Mouse (Mus musculus): Measurements from ENCODE around the gene Insl6. TPM values are rescaled to one million over a fixed set of nuclear protein-coding genes. Genes with fewer than 3 reads are reported as not detected.
A peak's percentile ranks its signal among the peaks of the same experiment; 100 is the strongest.

The Insl6 gene
- polyA plus RNA-seq, 1 experiment from 2014 or later: 0.76 TPM

- Histone ChIP-seq H3K9ac (peak overlapping the region; percentile 50), H3K4me3 (replicated peaks) (peak overlapping the region; percentile 57), H3K4me1 (replicated peaks) (peaks cover 16% of the 10 kb centered on the region), H3K27ac (replicated peaks) (peak overlapping the region; percentile 60; the same call in 1 of the 2 replicates), H3K9me3 (replicated peaks) (no peaks in the 10 kb centered on the region), H3K4me2 (peak overlapping the region; percentile 85), H3K36me3 (replicated peaks) (peaks cover 6% of the 10 kb centered on the region; the same call in 1 of the 2 replicates), H3K27me3 (no peaks in the 10 kb centered on the region)
- ATAC-seq (ENCODE audit: insufficient read depth): peak; percentile 70
- 3% methylated on average over 20 of the region's 20 CpGs for WGBS (ENCODE audit: insufficient replicate concordance)
Observed at GRCm38 (mm10) chr19:29354895-29355877, 30.0 kb upstream of the Insl6 start.

- Histone ChIP-seq H3K9me3 (replicated peaks) (no peaks in the 10 kb centered on the region), H3K4me3 (replicated peaks) (no peak overlapping the region), H3K27ac (replicated peaks) (no peak overlapping the region), H3K9ac (no peak overlapping the region), H3K4me2 (no peak overlapping the region), H3K4me1 (replicated peaks) (peaks cover 11% of the 10 kb centered on the region), H3K36me3 (replicated peaks) (no peaks in the 10 kb centered on the region; the same call in 1 of the 2 replicates), H3K27me3 (no peaks in the 10 kb centered on the region)
- 61% methylated on average over 5 of the region's 5 CpGs for WGBS (ENCODE audit: insufficient replicate concordance)
- ATAC-seq (ENCODE audit: insufficient read depth): no peak
Observed at GRCm38 (mm10) chr19:29350991-29351390, 25.8 kb upstream of the Insl6 start.

- 68% methylated on average over 6 of the region's 6 CpGs for WGBS (ENCODE audit: insufficient replicate concordance)
- H3K9ac ChIP-seq: no peak overlapping the region
- H3K4me2 ChIP-seq: no peak overlapping the region
- H3K36me3 ChIP-seq (replicated peaks): no peaks in the 10 kb centered on the region; the same call in 1 of the 2 replicates
- no peaks in the 10 kb centered on the region for H3K4me1 ChIP-seq (replicated peaks)
- ATAC-seq (ENCODE audit: insufficient read depth): no peak
- H3K4me3 ChIP-seq (replicated peaks): no peak overlapping the region
- no peaks in the 10 kb centered on the region for H3K9me3 ChIP-seq (replicated peaks)
- no peaks in the 10 kb centered on the region for H3K27me3 ChIP-seq
- H3K27ac ChIP-seq (replicated peaks): no peak overlapping the region
Observed at GRCm38 (mm10) chr19:29345636-29346035, 20.5 kb upstream of the Insl6 start.

GRCm38 (mm10) chr19:29344868-29345267 lies 19.7 kb upstream of the Insl6 start:
- no peaks in the 10 kb centered on the region for H3K27me3 ChIP-seq
- no peak overlapping the region for H3K4me2 ChIP-seq
- no peaks in the 10 kb centered on the region; the same call in 1 of the 2 replicates for H3K36me3 ChIP-seq (replicated peaks)
- no peak overlapping the region for H3K27ac ChIP-seq (replicated peaks)
- no peak overlapping the region for H3K4me3 ChIP-seq (replicated peaks)
- H3K9me3 ChIP-seq (replicated peaks): no peaks in the 10 kb centered on the region
- no peak for ATAC-seq (ENCODE audit: insufficient read depth)
- H3K9ac ChIP-seq: no peak overlapping the region
- no peaks in the 10 kb centered on the region for H3K4me1 ChIP-seq (replicated peaks)

GRCm38 (mm10) chr19:29342281-29342680 lies 17.1 kb upstream of the Insl6 start:
- Histone ChIP-seq H3K27ac (replicated peaks) (no peak overlapping the region), H3K4me3 (replicated peaks) (no peak overlapping the region), H3K27me3 (no peaks in the 10 kb centered on the region; the same call in 1 of the 2 replicates), H3K9ac (no peak overlapping the region), H3K4me2 (no peak overlapping the region), H3K9me3 (replicated peaks) (no peaks in the 10 kb centered on the region), H3K36me3 (replicated peaks) (no peaks in the 10 kb centered on the region), H3K4me1 (replicated peaks) (no peaks in the 10 kb centered on the region)
- WGBS (ENCODE audit: insufficient replicate concordance): 64% methylated on average over 6 of the region's 6 CpGs
- ATAC-seq (ENCODE audit: insufficient read depth): no peak

- no peak overlapping the region for H3K27ac ChIP-seq (replicated peaks)
- H3K27me3 ChIP-seq: no peaks in the 10 kb centered on the region; the same call in 1 of the 2 replicates
- H3K9me3 ChIP-seq (replicated peaks): no peaks in the 10 kb centered on the region
- H3K9ac ChIP-seq: no peak overlapping the region
- no peak overlapping the region for H3K4me2 ChIP-seq
- WGBS (ENCODE audit: insufficient replicate concordance): 46% methylated on average over 4 of the region's 4 CpGs
- ATAC-seq (ENCODE audit: insufficient read depth): no peak
- H3K4me3 ChIP-seq (replicated peaks): no peak overlapping the region
- no peaks in the 10 kb centered on the region for H3K4me1 ChIP-seq (replicated peaks)
- H3K36me3 ChIP-seq (replicated peaks): no peaks in the 10 kb centered on the region
Observed at GRCm38 (mm10) chr19:29341029-29341428, 15.9 kb upstream of the Insl6 start.

- Histone ChIP-seq H3K36me3 (replicated peaks) (no peaks in the 10 kb centered on the region), H3K27me3 (peaks cover 39% of the 10 kb centered on the region), H3K4me3 (replicated peaks) (no peak overlapping the region), H3K9me3 (replicated peaks) (no peaks in the 10 kb centered on the region), H3K9ac (no peak overlapping the region), H3K4me2 (no peak overlapping the region), H3K27ac (replicated peaks) (no peak overlapping the region), H3K4me1 (replicated peaks) (0 out of 2 replicates have a peak, but pooled peaks cover 4% of the 10 kb centered on the region)
- no peak for ATAC-seq (ENCODE audit: insufficient read depth)
- 79% methylated on average over 2 of the region's 2 CpGs for WGBS (ENCODE audit: insufficient replicate concordance)
Observed at GRCm38 (mm10) chr19:29336624-29337023, 11.5 kb upstream of the Insl6 start.

- H3K27ac ChIP-seq (replicated peaks): no peak within 1 kb of the TSS
- H3K4me1 ChIP-seq (replicated peaks): 0 out of 2 replicates have a peak, but pooled peaks cover 4% of the 10 kb centered on the region
- H3K4me2 ChIP-seq: peak within 1 kb of the TSS; percentile 48
- H3K9ac ChIP-seq: no peak within 1 kb of the TSS
- WGBS (ENCODE audit: insufficient replicate concordance): 9% methylated on average over 23 of the region's 23 CpGs
- H3K36me3 ChIP-seq (replicated peaks): no peaks in the 10 kb centered on the region
- peak within 1 kb of the TSS; percentile 7; the same call in 1 of the 2 replicates for H3K4me3 ChIP-seq (replicated peaks)
- no peaks in the 10 kb centered on the region for H3K9me3 ChIP-seq (replicated peaks)
- no peak for ATAC-seq (ENCODE audit: insufficient read depth)
- peaks cover 48% of the 10 kb centered on the region for H3K27me3 ChIP-seq
Observed at GRCm38 (mm10) chr19:29334068-29334745, 9.1 kb upstream of the Insl6 start, which contains the start of gene Rln1. TSS of gene Rln1 (minus strand) at chr19:29334670.

- no peak overlapping the region for H3K4me3 ChIP-seq (replicated peaks)
- H3K4me2 ChIP-seq: no peak overlapping the region
- 76% methylated on average over 13 of the region's 13 CpGs for WGBS (ENCODE audit: insufficient replicate concordance)
- peaks cover 21% of the 10 kb centered on the region for H3K27me3 ChIP-seq
- no peaks in the 10 kb centered on the region for H3K9me3 ChIP-seq (replicated peaks)
- H3K36me3 ChIP-seq (replicated peaks): no peaks in the 10 kb centered on the region
- H3K9ac ChIP-seq: no peak overlapping the region
- H3K27ac ChIP-seq (replicated peaks): no peak overlapping the region
- no peak for ATAC-seq (ENCODE audit: insufficient read depth)
- peaks cover 17% of the 10 kb centered on the region for H3K4me1 ChIP-seq (replicated peaks)
Observed at GRCm38 (mm10) chr19:29326822-29327552, 1.8 kb upstream of the Insl6 start.

GRCm38 (mm10) chr19:29326396-29326795 lies 1.2 kb upstream of the Insl6 start:
- 89% methylated on average over 4 of the region's 4 CpGs for WGBS (ENCODE audit: insufficient replicate concordance)
- Histone ChIP-seq H3K4me2 (no peak overlapping the region), H3K27me3 (peaks cover 19% of the 10 kb centered on the region), H3K9ac (no peak overlapping the region), H3K4me1 (replicated peaks) (peaks cover 17% of the 10 kb centered on the region), H3K36me3 (replicated peaks) (no peaks in the 10 kb centered on the region), H3K4me3 (replicated peaks) (no peak overlapping the region), H3K9me3 (replicated peaks) (no peaks in the 10 kb centered on the region), H3K27ac (replicated peaks) (no peak overlapping the region)
- ATAC-seq (ENCODE audit: insufficient read depth): no peak

Measured in liver, embryonic 15.5 days (tissue).